Mouse (Mus musculus) kidney, embryonic 16.5 days (tissue): ENCODE data around the gene Hcrtr1. TPM values are rescaled to one million over a fixed set of nuclear protein-coding genes. Genes with fewer than 3 reads are reported as not detected.
A peak's percentile ranks its signal among the peaks of the same experiment; 100 is the strongest.

Experiments used
- ATAC-seq: fragments of 200-750 bp; cut with Nextera tagmentation; 2 replicates; pipeline ENCODE4 v1.8.0; 2017; ENCODE audit warnings: moderate TSS enrichment; ENCODE audit not compliant: low FRiP score, low TSS enrichment
- H3K27ac ChIP-seq: fragments of 300-500 bp; sonication (generic); 2 replicates; pipeline ENCODE4 v1.5.1; 2014; ENCODE audit warnings: low read length
- H3K27me3 ChIP-seq: fragments of 300-500 bp; sonication (generic); 2 replicates; pipeline ENCODE4 v1.6.1; 2014; ENCODE audit warnings: low read length, control low read depth, mixed read lengths; ENCODE audit not compliant: insufficient read depth
- H3K36me3 ChIP-seq: fragments of 300-500 bp; sonication (generic); 2 replicates; pipeline ENCODE4 v1.6.1; 2014; ENCODE audit warnings: low read length, control low read depth, mixed read lengths; ENCODE audit not compliant: insufficient read depth
- H3K4me1 ChIP-seq: fragments of 300-500 bp; sonication (generic); 2 replicates; pipeline ENCODE4 v1.6.1; 2014; ENCODE audit warnings: low read length, control low read depth, mixed read lengths; ENCODE audit not compliant: insufficient read depth
- H3K4me2 ChIP-seq: fragments of 300-500 bp; sonication (generic); replicated peaks from 2 replicates; pipeline ENCODE4 v1.6.1; 2014; ENCODE audit warnings: low read depth, low read length
- H3K4me3 ChIP-seq: fragments of 300-500 bp; sonication (generic); 2 replicates; pipeline ENCODE4 v1.5.1; 2014; ENCODE audit warnings: mild to moderate bottlenecking, low read length
- H3K9ac ChIP-seq: fragments of 300-500 bp; sonication (generic); replicated peaks from 2 replicates; pipeline ENCODE4 v1.6.1; 2014; ENCODE audit warnings: low read length
- H3K9me3 ChIP-seq: fragments of 300-500 bp; sonication (generic); 2 replicates; pipeline ENCODE4 v1.6.1; 2016; ENCODE audit warnings: low read length, control low read depth
- WGBS: fragments of 180-500 bp; shearing (Covaris S2); extraction: QIAGEN DNeasy Blood & Tissue Kit; methylation state at CpG from one replicate; pipeline ENCODE4 v1.1.7; 2014; 5-methylcytosine and 5-hydroxymethylcytosine counted together
- polyA plus RNA-seq: library from polyadenylated mRNA; unstranded; fragments of >200 nt; fragmentation: Nextera tagmentation; extraction: Ambion mirVana; gene quantifications from 2 replicates; pipeline ENCODE4 v1.2.1, GENCODE M21; 2015

Gene Hcrtr1
- polyA plus RNA-seq, 1 experiment from 2014 or later, result 0.19 TPM

DNA sequence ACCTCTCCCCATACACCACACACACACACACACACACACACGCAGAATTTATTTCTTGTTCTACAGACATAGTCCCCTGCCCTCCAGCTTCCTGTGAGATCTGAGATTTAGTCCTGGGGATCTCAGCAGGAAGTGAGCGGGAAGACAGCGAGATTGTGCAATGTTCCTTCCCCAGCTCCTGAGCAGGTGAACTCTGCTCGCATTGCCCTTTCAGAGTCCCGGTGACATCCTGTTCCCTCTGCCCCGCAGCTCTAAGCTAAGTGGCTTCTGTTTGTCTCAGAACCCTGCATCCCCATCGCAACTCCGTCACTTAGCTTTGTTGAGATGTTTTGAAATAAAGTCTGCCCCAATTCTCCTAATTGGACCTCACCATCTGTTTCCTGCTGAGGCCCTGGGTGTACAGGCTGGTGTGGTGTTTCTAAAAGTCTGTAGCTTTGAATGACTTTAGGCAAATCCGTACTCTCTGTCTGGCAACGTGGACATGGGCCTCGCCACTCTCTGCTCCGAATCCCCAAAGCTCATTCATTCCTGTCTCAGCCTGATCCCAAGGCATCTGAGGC lies 17.7 kb upstream of the Hcrtr1 start:
- Histone ChIP-seq H3K36me3 (no peaks in the 10 kb centered on the region), H3K4me1 (no peaks in the 10 kb centered on the region), H3K9me3 (no peaks in the 10 kb centered on the region), H3K27me3 (peaks cover 11% of the 10 kb centered on the region), H3K4me2 (no peak overlapping the region), H3K27ac (no peak overlapping the region), H3K4me3 (no peak overlapping the region), H3K9ac (no peak overlapping the region)
- 73% methylated on average over 12 of the region's 12 CpGs for WGBS
- no peak for ATAC-seq

DNA sequence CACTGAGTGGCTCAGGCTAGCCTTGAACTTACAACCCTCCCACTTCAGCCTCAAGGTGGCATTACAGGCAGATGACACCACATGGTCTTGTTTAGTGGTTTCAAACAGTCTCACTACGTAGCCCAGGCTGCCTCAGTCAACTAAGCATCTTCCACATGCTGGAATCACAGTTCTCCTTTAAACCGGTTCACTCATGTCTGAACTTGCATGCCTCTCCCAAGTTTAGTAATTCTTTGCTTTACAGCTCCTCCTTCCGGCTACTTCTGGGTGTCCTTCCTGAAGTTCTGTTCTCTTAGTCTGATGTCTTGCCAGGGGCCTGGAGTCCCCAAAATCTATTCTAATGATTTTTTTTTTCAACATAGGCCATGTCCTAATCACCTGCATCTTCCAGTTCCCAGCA lies 15.1 kb upstream of the Hcrtr1 start:
- H3K36me3 ChIP-seq, result no peaks in the 10 kb centered on the region
- H3K27ac ChIP-seq, result no peak overlapping the region
- H3K4me3 ChIP-seq, result no peak overlapping the region
- no peak for ATAC-seq
- no peaks in the 10 kb centered on the region for H3K9me3 ChIP-seq
- H3K27me3 ChIP-seq, result peaks cover 14% of the 10 kb centered on the region
- H3K9ac ChIP-seq, result no peak overlapping the region
- H3K4me1 ChIP-seq, result no peaks in the 10 kb centered on the region
- no peak overlapping the region for H3K4me2 ChIP-seq
- 79% methylated on average over 3 of the region's 3 CpGs for WGBS

DNA sequence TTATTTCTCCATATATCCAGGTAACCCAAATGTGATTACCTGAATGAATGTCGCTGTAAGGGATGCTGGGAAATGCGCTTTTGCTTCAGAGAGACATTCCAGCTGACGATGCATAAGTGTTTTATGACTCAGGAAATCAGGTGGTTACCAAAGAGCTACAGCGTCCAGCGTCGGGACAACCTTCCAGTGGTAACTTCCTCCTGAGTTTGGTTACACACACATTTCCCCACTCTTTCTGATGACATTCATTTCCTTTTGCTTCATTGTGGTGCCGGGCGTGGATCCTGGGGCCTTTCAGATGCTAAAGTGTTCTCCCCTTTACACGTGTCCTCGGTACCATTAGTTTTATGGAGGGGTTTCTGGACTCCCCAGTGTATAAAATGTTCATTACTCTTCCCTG lies 9.2 kb upstream of the Hcrtr1 start:
- no peak for ATAC-seq
- Histone ChIP-seq H3K4me1 (no peaks in the 10 kb centered on the region), H3K9me3 (peaks cover 7% of the 10 kb centered on the region), H3K27me3 (peaks cover 24% of the 10 kb centered on the region), H3K27ac (no peak overlapping the region), H3K4me2 (no peak overlapping the region), H3K9ac (no peak overlapping the region), H3K36me3 (no peaks in the 10 kb centered on the region), H3K4me3 (no peak overlapping the region)
- WGBS, result 65% methylated on average over 10 of the region's 10 CpGs

DNA sequence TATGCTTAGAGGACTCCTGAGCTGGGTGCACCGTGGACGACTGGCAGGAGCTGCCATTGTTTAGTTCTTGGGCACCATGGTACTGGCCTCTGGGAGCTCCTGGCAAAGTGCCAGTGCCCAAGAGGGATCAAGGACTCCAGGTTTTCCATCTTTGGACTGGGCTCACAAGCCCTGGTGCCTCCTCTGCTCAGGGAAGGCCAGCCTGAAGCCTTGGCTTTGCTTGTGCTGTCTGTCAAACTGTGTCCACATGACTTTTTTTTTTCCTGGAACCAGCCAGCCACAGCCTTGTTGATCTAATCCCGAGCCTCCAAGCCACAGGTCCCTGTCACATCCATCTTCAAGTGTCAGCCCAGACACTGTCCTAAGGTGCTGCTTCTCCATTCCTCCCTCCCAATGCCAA lies 2.6 kb upstream of the Hcrtr1 start:
- WGBS, result 55% methylated on average over 3 of the region's 3 CpGs
- H3K27me3 ChIP-seq, result peaks cover 42% of the 10 kb centered on the region
- no peak for ATAC-seq

DNA sequence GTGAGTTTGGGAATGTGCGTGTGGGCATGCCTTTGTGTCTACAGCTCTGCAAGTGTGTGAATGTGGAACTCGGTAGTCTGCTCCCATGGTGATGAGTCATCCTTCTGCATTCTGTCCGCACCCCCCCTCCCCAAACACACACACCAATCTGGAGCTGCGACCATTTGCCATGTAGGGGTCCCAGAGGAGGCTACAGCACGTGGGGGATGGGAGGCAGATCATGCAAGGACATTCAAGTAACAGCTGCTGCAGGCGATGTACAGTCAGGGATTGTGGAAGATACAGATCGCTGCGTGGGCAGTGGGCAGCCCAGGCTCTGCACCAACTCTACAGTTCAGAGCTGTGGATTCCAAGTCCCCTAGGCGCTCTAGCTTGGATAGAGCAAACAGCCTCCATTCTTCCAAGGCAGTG lies 1.8 kb upstream of the Hcrtr1 start:
- Histone ChIP-seq H3K27ac (no peak overlapping the region), H3K4me2 (no peak overlapping the region), H3K4me1 (peaks cover 12% of the 10 kb centered on the region), H3K4me3 (no peak overlapping the region), H3K9me3 (peaks cover 7% of the 10 kb centered on the region), H3K36me3 (no peaks in the 10 kb centered on the region), H3K9ac (no peak overlapping the region), H3K27me3 (peaks cover 42% of the 10 kb centered on the region)
- 54% methylated on average over 9 of the region's 9 CpGs for WGBS
- no peak for ATAC-seq

More for the DNA sequence above, 2.6 kb upstream of the Hcrtr1 start:
- Histone ChIP-seq H3K4me2 (no peak overlapping the region), H3K4me3 (no peak overlapping the region), H3K27ac (no peak overlapping the region), H3K9ac (no peak overlapping the region), H3K9me3 (peaks cover 7% of the 10 kb centered on the region), H3K4me1 (peaks cover 12% of the 10 kb centered on the region), H3K36me3 (no peaks in the 10 kb centered on the region)

DNA sequence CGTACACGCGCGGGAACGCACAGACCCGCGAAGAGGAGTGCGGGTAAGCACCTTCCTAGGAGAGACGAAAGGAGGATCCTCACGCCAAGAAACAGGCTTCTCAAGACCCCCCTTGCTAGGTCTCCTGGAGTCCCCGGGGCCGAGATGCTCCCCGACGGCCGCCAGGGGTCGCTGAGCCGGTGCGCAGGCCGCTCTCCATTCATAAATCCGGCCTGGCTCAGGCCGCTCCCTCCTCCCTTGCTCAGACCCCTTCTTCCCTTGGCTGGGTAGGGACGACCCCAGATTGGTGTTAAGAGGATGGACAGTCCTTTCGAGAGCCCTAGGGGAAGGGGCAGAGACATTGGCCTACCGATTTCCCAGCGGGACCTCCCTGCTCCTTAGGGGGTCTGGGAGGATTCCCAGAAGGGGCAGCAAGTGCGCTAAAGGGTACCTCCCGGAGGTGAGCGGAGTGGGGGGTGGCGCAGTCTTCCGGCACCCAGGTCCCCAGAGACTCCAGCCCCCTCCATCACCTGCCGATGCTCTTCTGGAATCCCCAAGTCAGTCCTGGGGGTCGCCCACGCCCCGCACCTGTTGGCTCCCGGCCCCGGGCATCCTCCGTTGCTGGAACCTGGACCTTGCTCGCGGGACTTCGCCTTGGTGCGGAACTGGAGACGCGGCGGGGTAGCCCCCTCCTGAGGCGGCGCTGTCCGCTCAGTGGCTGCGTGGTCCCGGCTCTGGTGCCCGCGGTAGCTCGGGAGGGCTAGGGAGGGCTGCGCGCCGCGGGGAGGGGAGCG lies 532 bp downstream of the Hcrtr1 start:
- Histone ChIP-seq H3K4me1 (peaks cover 17% of the 10 kb centered on the region), H3K9ac (peak overlapping the region; percentile 50; the same call in 1 of the 2 replicates), H3K4me2 (peak overlapping the region; percentile 64), H3K27me3 (peaks cover 38% of the 10 kb centered on the region), H3K27ac (no peak overlapping the region), H3K9me3 (no peaks in the 10 kb centered on the region), H3K4me3 (peak overlapping the region; percentile 41), H3K36me3 (no peaks in the 10 kb centered on the region)
- ATAC-seq, result peak; percentile 57
- under 1% methylated on average over 52 of the region's 57 CpGs for WGBS

DNA sequence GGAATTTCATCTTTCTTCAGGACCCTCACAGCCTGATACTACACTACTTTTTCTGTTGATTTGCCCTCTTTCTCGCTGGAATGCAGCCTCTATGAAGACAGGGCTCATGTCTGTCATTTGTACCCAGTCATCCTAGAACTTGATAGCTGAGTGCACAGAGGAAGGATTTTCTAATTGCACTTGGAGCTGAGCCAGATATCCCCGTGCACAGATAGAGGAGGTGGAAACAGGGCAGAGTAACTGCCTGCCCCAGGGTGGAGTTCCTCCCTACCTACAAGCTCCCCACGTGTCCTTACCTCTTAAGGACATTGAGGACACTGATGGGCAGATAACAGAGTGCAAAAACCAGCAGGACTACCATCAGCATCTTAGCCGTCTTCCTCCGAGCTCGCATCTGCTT lies 5.8 kb downstream of the Hcrtr1 start:
- no peak overlapping the region for H3K4me3 ChIP-seq
- H3K9ac ChIP-seq, result no peak overlapping the region
- WGBS, result 45% methylated on average over 6 of the region's 6 CpGs
- H3K27me3 ChIP-seq, result peaks cover 9% of the 10 kb centered on the region
- H3K36me3 ChIP-seq, result no peaks in the 10 kb centered on the region
- H3K4me1 ChIP-seq, result peaks cover 15% of the 10 kb centered on the region
- ATAC-seq, result no peak
- H3K9me3 ChIP-seq, result no peaks in the 10 kb centered on the region
- no peak overlapping the region for H3K4me2 ChIP-seq
- no peak overlapping the region for H3K27ac ChIP-seq

DNA sequence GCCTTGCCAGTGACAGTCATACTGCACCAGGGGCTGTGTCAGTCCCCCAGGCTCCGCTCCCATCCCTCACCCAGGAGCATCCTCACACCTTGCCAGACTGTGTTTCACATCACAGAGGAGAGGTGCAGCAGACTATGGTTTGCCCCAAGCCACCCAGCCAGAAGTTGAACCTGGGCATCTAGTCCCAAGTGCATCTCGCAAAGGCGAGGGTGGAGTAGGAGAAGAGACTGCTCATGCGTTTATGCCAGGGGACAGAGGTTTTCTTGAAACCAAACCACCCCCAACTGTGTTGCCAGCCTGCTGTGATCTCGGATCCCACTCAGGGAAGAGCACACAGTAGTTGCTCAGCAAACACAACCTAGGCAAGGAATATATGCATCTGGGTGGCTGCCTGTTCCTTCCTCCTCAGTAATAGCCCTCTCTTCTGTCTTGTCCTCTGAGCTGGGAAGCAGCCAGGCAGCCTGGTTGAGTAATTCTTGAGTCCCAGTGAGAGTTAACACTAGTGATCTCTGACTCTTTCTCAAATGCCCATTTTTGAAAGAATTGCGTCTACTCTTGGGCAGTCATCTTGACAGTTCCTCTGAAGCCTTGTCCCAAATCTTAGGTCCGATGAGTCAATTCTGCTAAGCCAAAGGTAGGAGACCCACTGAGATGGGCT lies 7.6 kb downstream of the Hcrtr1 start:
- no peaks in the 10 kb centered on the region for H3K9me3 ChIP-seq
- 0 out of 2 replicates have a peak overlapping the region, but pooled peaks have one; percentile 17 for H3K27ac ChIP-seq
- peak; percentile 16; the same call in 1 of the 2 replicates for ATAC-seq
- H3K4me1 ChIP-seq, result peaks cover 12% of the 10 kb centered on the region; the same call in 1 of the 2 replicates
- no peak overlapping the region for H3K4me3 ChIP-seq
- 88% methylated on average over 7 of the region's 7 CpGs for WGBS
- H3K9ac ChIP-seq, result no peak overlapping the region
- peaks cover 12% of the 10 kb centered on the region for H3K36me3 ChIP-seq
- no peak overlapping the region for H3K4me2 ChIP-seq
- peaks cover 3% of the 10 kb centered on the region; the same call in 1 of the 2 replicates for H3K27me3 ChIP-seq

DNA sequence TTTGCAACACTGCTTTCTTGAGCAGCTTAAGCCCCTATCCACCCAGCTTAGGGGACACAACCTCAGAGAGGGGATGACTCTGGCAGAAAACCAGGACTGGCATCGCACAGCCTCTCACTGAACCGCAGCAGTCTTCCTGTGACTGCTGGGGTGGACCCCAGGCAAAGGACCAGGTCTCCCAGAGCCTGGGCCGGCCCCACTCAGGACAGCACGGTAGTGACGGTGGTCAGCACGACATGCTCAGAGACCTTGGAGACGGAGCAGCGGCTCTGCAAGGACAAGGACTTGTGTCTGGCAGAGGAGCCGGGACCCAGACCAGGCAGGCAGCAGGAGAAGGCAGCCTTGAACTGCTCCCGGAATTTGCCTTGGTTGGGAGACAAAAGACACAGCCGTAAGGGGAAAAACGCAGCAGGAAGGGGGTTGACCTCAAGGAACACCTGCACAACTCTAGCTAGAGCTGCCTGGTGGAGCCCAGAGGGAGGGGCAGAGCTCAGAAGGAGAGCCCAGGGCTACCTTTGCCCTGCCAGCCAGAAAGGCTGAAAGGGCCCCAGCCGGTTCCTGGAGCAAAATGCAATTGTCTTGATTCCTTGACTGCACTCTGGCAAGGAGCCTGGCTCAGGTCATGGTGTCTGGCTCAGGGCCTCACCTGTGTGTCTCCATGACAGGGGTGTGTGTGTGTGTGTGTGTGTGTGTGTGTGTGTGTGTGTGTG lies 8.4 kb downstream of the Hcrtr1 start:
- Histone ChIP-seq H3K9me3 (no peaks in the 10 kb centered on the region), H3K27ac (peak overlapping the region; percentile 61), H3K9ac (0 out of 2 replicates have a peak overlapping the region, but pooled peaks have one; percentile 31), H3K36me3 (peaks cover 18% of the 10 kb centered on the region), H3K4me1 (peaks cover 12% of the 10 kb centered on the region; the same call in 1 of the 2 replicates), H3K27me3 (peaks cover 3% of the 10 kb centered on the region; the same call in 1 of the 2 replicates), H3K4me3 (no peak overlapping the region), H3K4me2 (no peak overlapping the region)
- peak; percentile 69 for ATAC-seq
- 50% methylated on average over 13 of the region's 13 CpGs for WGBS
